Mouse (Mus musculus) bone marrow, adult 2 months (tissue): ENCODE results near the gene Myo16. TPM values are rescaled to one million over a fixed set of nuclear protein-coding genes. Genes with fewer than 3 reads are reported as not detected.

Source experiments
- H3K27ac ChIP-seq: fragments of 200-500 bp; 2 replicates; pipeline ENCODE4 v1.5.1; 2012; ENCODE audit warnings: low read depth, mild to moderate bottlenecking, control low read depth, inconsistent platforms, low read length; ENCODE audit not compliant: control insufficient read depth, poor library complexity, insufficient read depth
- H3K4me1 ChIP-seq: fragments of 200-500 bp; 2 replicates; pipeline ENCODE4 v1.6.1; 2011; ENCODE audit warnings: low read length; ENCODE audit not compliant: control insufficient read depth, insufficient read depth
- H3K4me3 ChIP-seq: fragments of 200-500 bp; replicated peaks from 2 replicates; pipeline ENCODE3; 2011; ENCODE audit warnings: mild to moderate bottlenecking, low read depth, low read length, control low read depth; ENCODE audit not compliant: control insufficient read depth
- CTCF ChIP-seq: fragments of 200-500 bp; IDR thresholded peaks from 2 replicates; pipeline ENCODE4 v1.5.1; 2011; ENCODE audit warnings: low read length, control low read depth; ENCODE audit not compliant: control insufficient read depth, insufficient read depth
- POLR2A ChIP-seq: fragments of 200-500 bp; IDR thresholded peaks from 2 replicates; pipeline ENCODE4 v1.6.1; 2011; ENCODE audit warnings: low read depth, mild to moderate bottlenecking, control low read depth, low read length, borderline replicate concordance; ENCODE audit not compliant: control insufficient read depth
- WGBS: fragments of 180-500 bp; shearing (Covaris S2); methylation state at CpG from one replicate; pipeline ENCODE4 v1.1.7; 2018; 5-methylcytosine and 5-hydroxymethylcytosine counted together
- polyA plus RNA-seq: library from polyadenylated mRNA; stranded (reverse); fragments of >200 nt; gene quantifications from 2 replicates; pipeline ENCODE4 v1.2.4, GENCODE M21; 2011; ENCODE audit warnings: low replicate concordance; ENCODE audit not compliant: missing spikeins, insufficient read depth, insufficient read length

Gene Myo16
- polyA plus RNA-seq, 1 experiment: not detected

- no peak overlapping the region for H3K27ac ChIP-seq
- no peak overlapping the region for H3K4me3 ChIP-seq
- no peak for TF ChIP-seq CTCF
- TF ChIP-seq POLR2A: no peak
- H3K4me1 ChIP-seq: no peaks in the 10 kb centered on the region
- WGBS: 68% methylated on average over 5 of the region's 5 CpGs
These were observed 445.2 kb downstream of the Myo16 start for GRCm38 (mm10) chr8:10598889-10599288.

GRCm38 (mm10) chr8:10606028-10606815 is 452.5 kb downstream of the Myo16 start:
- no peak overlapping the region for H3K4me3 ChIP-seq
- 10% methylated on average over 12 of the region's 12 CpGs for WGBS
- H3K4me1 ChIP-seq: peaks cover 2% of the 10 kb centered on the region; the same call in 1 of the 2 replicates
- no peak for TF ChIP-seq POLR2A
- TF ChIP-seq CTCF: no peak
- H3K27ac ChIP-seq: no peak overlapping the region

GRCm38 (mm10) chr8:10606816-10607209 is 453.1 kb downstream of the Myo16 start:
- Histone ChIP-seq H3K27ac (no peak overlapping the region), H3K4me1 (peaks cover 2% of the 10 kb centered on the region; the same call in 1 of the 2 replicates), H3K4me3 (no peak overlapping the region)
- TF ChIP-seq CTCF (no peak), POLR2A (no peak)
- WGBS: 2% methylated on average over 4 of the region's 4 CpGs

GRCm38 (mm10) chr8:10611636-10612035 is 457.9 kb downstream of the Myo16 start:
- no peak overlapping the region for H3K27ac ChIP-seq
- peaks cover 2% of the 10 kb centered on the region; the same call in 1 of the 2 replicates for H3K4me1 ChIP-seq
- TF ChIP-seq CTCF (no peak), POLR2A (no peak)
- 60% methylated on average over 5 of the region's 5 CpGs for WGBS
- H3K4me3 ChIP-seq: no peak overlapping the region

DNA sequence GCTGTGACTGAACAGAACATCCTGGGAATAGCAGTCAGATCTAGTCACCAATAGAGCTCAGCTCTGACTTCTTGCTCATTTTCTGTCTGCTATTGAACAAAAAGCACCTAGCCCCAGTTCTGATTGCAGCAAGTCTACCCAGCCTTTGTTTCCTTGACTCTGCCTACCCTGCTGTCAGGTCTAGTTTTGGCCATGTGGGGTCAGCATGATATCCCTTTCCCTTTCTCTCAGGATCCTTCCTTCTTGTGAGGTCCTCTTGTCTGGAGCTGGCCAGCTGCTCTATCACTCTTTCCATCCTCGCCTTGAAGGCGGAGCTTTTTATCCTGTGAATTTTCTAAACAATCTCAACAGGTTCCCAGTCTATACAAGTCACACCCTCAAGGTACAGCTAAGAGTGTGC is 459.7 kb downstream of the Myo16 start:
- no peak overlapping the region for H3K27ac ChIP-seq
- TF ChIP-seq CTCF (no peak), POLR2A (no peak)
- no peaks in the 10 kb centered on the region for H3K4me1 ChIP-seq
- WGBS: 69% methylated on average over 2 of the region's 2 CpGs
- H3K4me3 ChIP-seq: no peak overlapping the region

- Histone ChIP-seq H3K4me1 (no peaks in the 10 kb centered on the region), H3K4me3 (no peak overlapping the region), H3K27ac (no peak overlapping the region)
- 82% methylated on average over 2 of the region's 2 CpGs for WGBS
- TF ChIP-seq CTCF: no peak
- no peak for TF ChIP-seq POLR2A
These were observed 466.0 kb downstream of the Myo16 start for GRCm38 (mm10) chr8:10619689-10620088.

DNA sequence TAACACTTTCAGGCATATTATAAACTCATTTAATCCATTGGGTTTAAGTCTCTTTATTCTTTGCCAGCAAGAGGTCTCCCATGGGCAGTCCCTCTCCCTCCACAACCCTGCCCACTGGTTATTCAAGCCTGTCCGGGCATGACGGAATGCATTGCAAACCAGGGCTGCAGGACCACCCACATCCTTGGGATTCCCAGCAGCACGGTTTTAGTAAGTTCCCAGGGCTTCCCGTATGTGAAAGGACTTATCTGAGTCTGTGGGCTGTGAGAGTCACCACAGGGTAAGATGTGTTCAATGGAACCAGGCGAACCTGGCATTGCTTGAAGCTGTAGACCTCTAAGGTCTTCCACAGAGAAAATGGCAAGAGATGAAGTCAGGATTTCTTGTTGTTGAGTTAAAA is 471.6 kb downstream of the Myo16 start:
- H3K4me1 ChIP-seq: no peaks in the 10 kb centered on the region
- no peak for TF ChIP-seq CTCF
- TF ChIP-seq POLR2A: no peak
- 79% methylated on average over 5 of the region's 5 CpGs for WGBS

DNA sequence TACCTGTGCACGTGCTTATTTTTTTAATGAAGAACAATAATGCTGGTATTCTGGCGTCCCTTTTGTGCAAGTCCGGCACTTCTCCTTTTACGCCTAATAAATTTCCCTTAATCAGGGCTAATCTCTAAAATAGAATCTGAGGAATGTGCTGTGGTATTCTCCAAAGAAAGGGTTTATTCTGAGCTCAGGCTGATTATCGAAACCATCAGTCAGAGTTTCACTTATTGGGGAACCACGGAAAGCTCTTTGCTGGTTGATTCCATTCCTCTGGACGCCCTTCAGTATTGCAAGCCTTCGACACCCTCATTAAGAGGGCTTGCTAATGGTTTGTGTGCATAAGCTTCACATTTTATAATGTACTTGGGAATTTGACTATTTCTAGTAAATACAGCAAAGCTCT is 475.0 kb downstream of the Myo16 start:
- Histone ChIP-seq H3K27ac (no peak overlapping the region), H3K4me3 (no peak overlapping the region), H3K4me1 (no peaks in the 10 kb centered on the region; the same call in 1 of the 2 replicates)
- 75% methylated on average over 8 of the region's 8 CpGs for WGBS
- no peak for TF ChIP-seq CTCF
- TF ChIP-seq POLR2A: no peak

More for the DNA sequence above, 471.6 kb downstream of the Myo16 start:
- no peak overlapping the region for H3K27ac ChIP-seq
- no peak overlapping the region for H3K4me3 ChIP-seq

GRCm38 (mm10) chr8:10629862-10630261 is 476.2 kb downstream of the Myo16 start:
- Histone ChIP-seq H3K4me3 (no peak overlapping the region), H3K27ac (no peak overlapping the region), H3K4me1 (peaks cover 4% of the 10 kb centered on the region; the same call in 1 of the 2 replicates)
- no peak for TF ChIP-seq CTCF
- no peak for TF ChIP-seq POLR2A
- 85% methylated on average over 5 of the region's 5 CpGs for WGBS
